In the genomic region with DNA sequence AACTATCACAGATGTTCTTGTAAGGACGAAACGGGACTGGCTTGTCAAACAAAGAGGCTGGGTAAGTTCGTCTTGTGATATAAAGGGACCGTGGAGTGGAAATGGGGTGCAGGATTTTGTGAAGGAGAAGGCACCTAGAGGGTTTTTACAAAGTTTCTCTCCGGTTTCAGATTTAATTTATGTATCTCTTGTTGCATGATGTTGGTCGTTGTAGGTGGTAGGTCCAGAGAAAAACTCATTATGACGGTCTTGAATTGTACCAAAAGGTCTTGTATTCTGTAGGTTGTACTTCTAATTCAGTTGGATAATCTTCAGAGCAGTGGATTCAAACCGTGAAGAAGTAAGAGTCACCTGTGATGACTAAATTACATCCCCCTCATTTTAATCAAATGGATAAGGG, we compare ENCODE assay signal across 8 mouse cellular contexts. TPM values are rescaled to one million over a fixed set of nuclear protein-coding genes. Genes with fewer than 3 reads are reported as not detected.
DNase-seq lines count a peak whose midpoint lies in the region; ATAC-seq and TF ChIP-seq lines count a peak whose summit lies in the region.

No protein-coding gene starts in this region.

- H3K4me1 ChIP-seq in lung, adult 2 months (ENCODE audit: control insufficient read depth, insufficient read depth, low read length), result peaks cover 25% of the 10 kb centered on the region
- peaks cover 26% of the 10 kb centered on the region for H3K4me1 ChIP-seq in embryonic facial prominence, embryonic 14.5 days (ENCODE audit: control insufficient read depth, insufficient read depth, low read length)
- H3K4me1 ChIP-seq in intestine, postnatal 0 days (replicated peaks; ENCODE audit: control insufficient read depth, insufficient read depth, low read length), result peaks cover 4% of the 10 kb centered on the region
- peaks cover 26% of the 10 kb centered on the region for H3K4me1 ChIP-seq in neural tube, embryonic 14.5 days (ENCODE audit: control insufficient read depth, insufficient read depth, low read length)

- H3K4me3 ChIP-seq in lung, adult 2 months (replicated peaks; ENCODE audit: extremely low read depth, low read depth, low read length), result peak overlapping the region; percentile 89
- peak overlapping the region; percentile 99 for H3K4me3 ChIP-seq in embryonic facial prominence, embryonic 14.5 days (ENCODE audit: low read depth, low read length)
- peak overlapping the region; percentile 99 for H3K4me3 ChIP-seq in intestine, postnatal 0 days (ENCODE audit: low read depth, low read length)
- H3K4me3 ChIP-seq in neural tube, embryonic 14.5 days (ENCODE audit: low read depth, low read length), result peak overlapping the region; percentile 99

- no peak for DNase-seq in lung, adult 2 months
- DNase-seq in lung, postnatal 4 days, result no peak
- DNase-seq in embryonic facial prominence, embryonic 14.5 days (ENCODE audit: low spot score), result no peak
- DNase-seq in adrenal gland, postnatal 14 days, result no peak
- DNase-seq in kidney, adult 18-20 months, result no peak
- DNase-seq in adrenal gland, postnatal 4 days (ENCODE audit: low spot score in 2 of 2), result no peak

- peak overlapping the region; percentile 100 for H3K9ac ChIP-seq in embryonic facial prominence, embryonic 14.5 days (ENCODE audit: low read depth, low read length)
- peak overlapping the region; percentile 99 for H3K9ac ChIP-seq in intestine, postnatal 0 days (ENCODE audit: low read depth, low read length)
- peak overlapping the region; percentile 100 for H3K9ac ChIP-seq in neural tube, embryonic 14.5 days (replicated peaks; ENCODE audit: low read depth, low read length)

- peak overlapping the region; percentile 75 for H3K4me2 ChIP-seq in embryonic facial prominence, embryonic 14.5 days (ENCODE audit: low read depth, low read length)
- H3K4me2 ChIP-seq in intestine, postnatal 0 days (replicated peaks; ENCODE audit: low read depth), result peak overlapping the region; percentile 71
- H3K4me2 ChIP-seq in neural tube, embryonic 14.5 days (ENCODE audit: low read depth, low read length), result peak overlapping the region; percentile 98

- TF ChIP-seq CTCF in lung, adult 2 months (IDR thresholded peaks at IDR 0.05; ENCODE audit: insufficient read depth, low read length), result no peak
- no peak for TF ChIP-seq CTCF in intestine, postnatal 0 days (IDR thresholded peaks at IDR 0.05; ENCODE audit: low read depth)

- under 1% methylated on average over 8 of the region's 8 CpGs for WGBS in lung, adult 2 months
- WGBS in embryonic facial prominence, embryonic 14.5 days, result 2% methylated on average over 8 of the region's 8 CpGs
- WGBS in intestine, postnatal 0 days, result 1% methylated on average over 8 of the region's 8 CpGs
- 3% methylated on average over 8 of the region's 8 CpGs for WGBS in neural tube, embryonic 14.5 days

- peaks cover 49% of the 10 kb centered on the region for H3K36me3 ChIP-seq in embryonic facial prominence, embryonic 14.5 days (ENCODE audit: control insufficient read depth, insufficient read depth, low read length)
- H3K36me3 ChIP-seq in intestine, postnatal 0 days (ENCODE audit: control insufficient read depth, insufficient read depth), result peaks cover 17% of the 10 kb centered on the region; the same call in 1 of the 2 replicates
- peaks cover 27% of the 10 kb centered on the region; the same call in 1 of the 2 replicates for H3K36me3 ChIP-seq in neural tube, embryonic 14.5 days (ENCODE audit: control insufficient read depth, insufficient read depth, low read length)

- H3K9me3 ChIP-seq in embryonic facial prominence, embryonic 14.5 days (ENCODE audit: control insufficient read depth, low read length), result no peaks in the 10 kb centered on the region
- H3K9me3 ChIP-seq in intestine, postnatal 0 days (ENCODE audit: control insufficient read depth), result no peaks in the 10 kb centered on the region
- H3K9me3 ChIP-seq in neural tube, embryonic 14.5 days (ENCODE audit: control insufficient read depth, low read length), result no peaks in the 10 kb centered on the region

- no peaks in the 10 kb centered on the region for H3K27me3 ChIP-seq in embryonic facial prominence, embryonic 14.5 days (replicated peaks; ENCODE audit: control insufficient read depth, insufficient read depth, low read length)
- no peaks in the 10 kb centered on the region for H3K27me3 ChIP-seq in intestine, postnatal 0 days (replicated peaks; ENCODE audit: control insufficient read depth, insufficient read depth, low read length)
- H3K27me3 ChIP-seq in neural tube, embryonic 14.5 days (ENCODE audit: control insufficient read depth, insufficient read depth, low read length), result no peaks in the 10 kb centered on the region

- ATAC-seq in embryonic facial prominence, embryonic 14.5 days (ENCODE audit: low read depth), result no peak
- no peak for ATAC-seq in intestine, postnatal 0 days
- no peak for ATAC-seq in neural tube, embryonic 14.5 days (ENCODE audit: low read depth)

- TF ChIP-seq POLR2A in lung, adult 2 months (IDR thresholded peaks at IDR 0.05; ENCODE audit: borderline replicate concordance, extremely low read depth, low read depth, low read length), result no peak; the same call in 1 of the 2 replicates

- H3K27ac ChIP-seq in embryonic facial prominence, embryonic 14.5 days (replicated peaks; ENCODE audit: low read depth, low read length), result peak overlapping the region; percentile 99
- peak overlapping the region; percentile 99 for H3K27ac ChIP-seq in intestine, postnatal 0 days (ENCODE audit: low read depth, low read length)
- H3K27ac ChIP-seq in neural tube, embryonic 14.5 days (ENCODE audit: low read depth, low read length), result peak overlapping the region; percentile 98

RNA-seq across cellular contexts. Expression of a gene that starts 1.4 kb away (rescaled TPM):
- 89.2 and 178 TPM in 2 replicates for polyA plus RNA-seq in lung, adult 2 months (2012; rRNA removed)
- polyA plus RNA-seq in embryonic facial prominence, embryonic 14.5 days (2014; fragmentation: Nextera tagmentation; extraction: Ambion mirVana), result 62.0 and 65.8 TPM in 2 replicates
- 52.4 and 53.3 TPM in 2 replicates for polyA plus RNA-seq in intestine, postnatal 0 days (2015; fragmentation: Nextera tagmentation; extraction: Ambion mirVana)
- 49.0 and 65.6 TPM in 2 replicates for polyA plus RNA-seq in neural tube, embryonic 14.5 days (2014; fragmentation: Nextera tagmentation; extraction: Ambion mirVana)
- 151 and 187 TPM in 2 replicates for total RNA-seq in adrenal gland, postnatal 14 days (2021)
- 100 to 1,000 TPM; 151 to 152 TPM for total RNA-seq in adrenal gland, postnatal 4 days (2021)

RNA-seq across cellular contexts. Expression of a gene that starts 27.8 kb away (rescaled TPM):
- 51.3 and 52.3 TPM in 2 replicates for polyA plus RNA-seq in lung, adult 2 months (2012; rRNA removed)
- 2.8 and 3.8 TPM in 2 replicates for polyA plus RNA-seq in embryonic facial prominence, embryonic 14.5 days (2014; fragmentation: Nextera tagmentation; extraction: Ambion mirVana)
- 3.2 and 3.8 TPM in 2 replicates for polyA plus RNA-seq in intestine, postnatal 0 days (2015; fragmentation: Nextera tagmentation; extraction: Ambion mirVana)
- 0.88 and 1.1 TPM in 2 replicates for polyA plus RNA-seq in neural tube, embryonic 14.5 days (2014; fragmentation: Nextera tagmentation; extraction: Ambion mirVana)
- total RNA-seq in adrenal gland, postnatal 14 days (2021), result 6.6 and 8.4 TPM in 2 replicates
- total RNA-seq in adrenal gland, postnatal 4 days (2021), result 1 to 10 TPM; 7.5 to 8.1 TPM

RNA-seq across cellular contexts. Expression of a gene that starts 35.2 kb away (rescaled TPM):
- 9.3 and 15.7 TPM in 2 replicates for polyA plus RNA-seq in lung, adult 2 months (2012; rRNA removed)
- 59.8 and 66.9 TPM in 2 replicates for polyA plus RNA-seq in embryonic facial prominence, embryonic 14.5 days (2014; fragmentation: Nextera tagmentation; extraction: Ambion mirVana)
- polyA plus RNA-seq in intestine, postnatal 0 days (2015; fragmentation: Nextera tagmentation; extraction: Ambion mirVana), result 44.0 and 48.2 TPM in 2 replicates
- 94.2 and 101 TPM in 2 replicates for polyA plus RNA-seq in neural tube, embryonic 14.5 days (2014; fragmentation: Nextera tagmentation; extraction: Ambion mirVana)
- total RNA-seq in adrenal gland, postnatal 14 days (2021), result 72.6 and 74.5 TPM in 2 replicates
- 10 to 100 TPM; 79.6 to 82.2 TPM for total RNA-seq in adrenal gland, postnatal 4 days (2021)

Comparison
In these comparisons a context has a peak if more than half of its experiments do, and no peak if none do; other contexts are left out.
1. RNA of a gene that starts 27.8 kb away (polyA plus RNA-seq): 51.3 to 52.3 TPM in lung, adult 2 months; 2.8 to 3.8 TPM in embryonic facial prominence, embryonic 14.5 days, 3.2 to 3.8 TPM in intestine, postnatal 0 days and 0.88 to 1.1 TPM in neural tube, embryonic 14.5 days; every median in the first group is over 10 times any median in the second.
2. Peak in every context shown above with its lines, with median percentiles within 50 percentile points of each other: H3K4me3 ChIP-seq, H3K27ac ChIP-seq, H3K4me2 ChIP-seq and H3K9ac ChIP-seq.